Mouse (Mus musculus): Measurements from ENCODE around the gene Ppp1r37. TPM values are rescaled to one million over a fixed set of nuclear protein-coding genes. Genes with fewer than 3 reads are reported as not detected.

Ppp1r37 gene
- polyA plus RNA-seq, 1 experiment from 2014 or later, result 11.3 TPM

DNA sequence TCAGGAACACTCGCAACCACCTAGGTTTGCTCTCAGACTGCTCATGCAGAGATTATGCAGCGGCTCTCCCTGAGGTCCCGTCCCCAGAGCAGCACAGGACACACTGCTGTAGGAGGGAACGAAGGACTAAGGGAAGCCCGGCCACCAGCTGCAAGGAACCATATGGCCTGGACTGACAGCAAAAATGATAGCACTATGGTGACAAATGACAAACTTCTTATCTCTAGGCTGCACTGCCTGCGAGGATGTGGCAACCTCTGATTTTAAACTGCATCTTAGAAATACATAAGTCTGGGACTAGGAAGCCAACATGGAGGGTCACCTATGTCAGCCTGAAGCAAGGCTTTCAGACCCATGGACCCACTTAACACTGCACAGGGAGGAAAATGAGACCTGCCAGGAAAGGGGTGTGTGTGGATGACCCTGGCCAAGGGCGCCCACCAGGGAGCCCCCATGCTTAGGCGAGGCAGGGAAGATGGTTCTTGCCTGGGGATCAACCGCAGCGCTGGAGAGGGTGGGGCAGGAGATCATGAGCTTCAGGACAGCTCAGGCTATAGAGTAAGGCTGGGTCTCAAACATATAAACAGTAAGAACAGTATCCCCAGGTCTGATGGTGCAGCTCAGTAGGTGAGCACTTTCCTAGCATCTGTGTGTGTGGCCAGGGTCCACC, 30.3 kb upstream of the Ppp1r37 start:
- Histone ChIP-seq H3K36me3 (ENCODE audit: control insufficient read depth, insufficient read depth) (peaks cover 7% of the 10 kb centered on the region), H3K27me3 (ENCODE audit: control insufficient read depth, insufficient read depth, low read depth, low read length) (no peaks in the 10 kb centered on the region), H3K4me2 (ENCODE audit: low read depth, low read length) (no peak overlapping the region), H3K27ac (ENCODE audit: low read length) (no peak overlapping the region), H3K4me3 (ENCODE audit: low read depth, low read length) (no peak overlapping the region), H3K9ac (ENCODE audit: low read depth, low read length) (no peak overlapping the region), H3K9me3 (replicated peaks; ENCODE audit: control insufficient read depth, low read length) (no peaks in the 10 kb centered on the region), H3K4me1 (ENCODE audit: control insufficient read depth, low read depth, low read length) (peaks cover 17% of the 10 kb centered on the region)
- WGBS (ENCODE audit: insufficient replicate concordance), result 32% methylated on average over 10 of the region's 10 CpGs
- ATAC-seq (ENCODE audit: low read depth), result peak; percentile 71

DNA sequence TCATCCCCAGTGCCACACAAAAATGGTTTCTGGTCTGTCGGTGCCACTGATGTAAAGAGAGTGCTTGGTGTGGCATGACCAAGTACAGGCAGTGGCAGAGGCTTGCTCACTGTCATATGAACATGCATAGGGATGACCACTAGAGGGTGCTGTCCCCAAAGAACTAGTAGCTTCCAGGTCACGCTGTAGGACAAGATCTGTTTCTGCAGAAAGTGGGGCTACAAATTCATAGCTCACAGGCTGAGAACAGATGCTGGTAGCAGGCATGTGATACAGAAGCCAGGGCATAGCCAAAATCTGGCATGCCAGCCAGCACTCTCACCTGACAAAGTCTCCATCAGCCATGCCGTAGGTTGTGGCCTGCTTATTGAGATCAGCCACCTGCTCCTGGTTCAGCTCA, 27.0 kb upstream of the Ppp1r37 start:
- ATAC-seq (ENCODE audit: low read depth), result peak; percentile 57
- 52% methylated on average over 3 of the region's 3 CpGs for WGBS (ENCODE audit: insufficient replicate concordance)
- Histone ChIP-seq H3K9me3 (replicated peaks; ENCODE audit: control insufficient read depth, low read length) (no peaks in the 10 kb centered on the region), H3K27ac (ENCODE audit: low read length) (no peak overlapping the region), H3K4me3 (ENCODE audit: low read depth, low read length) (no peak overlapping the region), H3K27me3 (ENCODE audit: control insufficient read depth, insufficient read depth, low read depth, low read length) (no peaks in the 10 kb centered on the region), H3K36me3 (ENCODE audit: control insufficient read depth, insufficient read depth) (peaks cover 32% of the 10 kb centered on the region), H3K4me1 (ENCODE audit: control insufficient read depth, low read depth, low read length) (peaks cover 17% of the 10 kb centered on the region), H3K9ac (ENCODE audit: low read depth, low read length) (no peak overlapping the region), H3K4me2 (ENCODE audit: low read depth, low read length) (no peak overlapping the region)

DNA sequence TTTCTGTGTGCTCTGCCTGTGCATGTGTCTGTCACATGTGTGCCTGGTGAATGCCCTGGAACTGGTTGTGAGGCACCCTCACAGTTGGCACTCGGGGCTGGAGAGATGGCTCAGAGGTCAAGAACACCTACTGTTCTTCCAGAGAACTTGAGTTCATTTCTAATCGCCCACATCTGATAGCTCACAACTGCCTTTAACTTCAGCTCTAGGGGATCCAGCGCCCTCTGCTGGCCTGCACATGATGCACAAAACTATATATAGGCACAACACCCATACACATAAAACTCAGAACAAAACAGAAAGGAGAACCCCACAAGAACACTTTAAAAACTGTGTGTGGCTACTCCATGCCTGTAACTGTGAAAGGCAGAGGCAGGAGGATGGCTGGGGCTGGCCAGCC, 26.3 kb upstream of the Ppp1r37 start:
- Histone ChIP-seq H3K9me3 (replicated peaks; ENCODE audit: control insufficient read depth, low read length) (no peaks in the 10 kb centered on the region), H3K36me3 (ENCODE audit: control insufficient read depth, insufficient read depth) (peaks cover 38% of the 10 kb centered on the region), H3K4me2 (ENCODE audit: low read depth, low read length) (no peak overlapping the region), H3K4me1 (ENCODE audit: control insufficient read depth, low read depth, low read length) (peaks cover 17% of the 10 kb centered on the region), H3K4me3 (ENCODE audit: low read depth, low read length) (no peak overlapping the region), H3K27me3 (ENCODE audit: control insufficient read depth, insufficient read depth, low read depth, low read length) (no peaks in the 10 kb centered on the region), H3K9ac (ENCODE audit: low read depth, low read length) (no peak overlapping the region), H3K27ac (ENCODE audit: low read length) (no peak overlapping the region)
- no peak for ATAC-seq (ENCODE audit: low read depth)
- WGBS (ENCODE audit: insufficient replicate concordance), result 37% methylated on average over 3 of the region's 3 CpGs

DNA sequence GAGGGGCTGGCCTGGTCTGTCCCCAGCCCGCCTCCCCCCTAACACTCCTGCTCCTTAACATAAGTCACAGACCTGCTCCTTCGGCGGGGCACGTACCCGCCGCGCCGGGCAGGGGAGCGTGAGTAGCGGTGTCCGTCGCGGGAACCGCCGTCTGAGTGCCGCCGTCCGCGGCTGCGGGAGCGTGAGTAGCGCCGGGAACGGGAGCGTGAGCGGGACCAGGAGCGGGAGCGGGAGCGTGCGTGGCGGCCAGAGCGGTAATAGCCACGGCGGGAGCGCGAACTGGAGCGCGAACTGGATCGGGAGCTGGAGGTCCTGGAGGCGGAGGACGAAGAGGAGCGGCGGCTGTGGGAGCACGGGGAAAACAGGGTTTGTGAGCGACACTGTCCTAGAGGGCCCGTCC, 23.4 kb upstream of the Ppp1r37 start:
- no peak for ATAC-seq (ENCODE audit: low read depth)
- Histone ChIP-seq H3K9ac (ENCODE audit: low read depth, low read length) (no peak overlapping the region), H3K27ac (ENCODE audit: low read length) (no peak overlapping the region), H3K4me3 (ENCODE audit: low read depth, low read length) (no peak overlapping the region), H3K36me3 (ENCODE audit: control insufficient read depth, insufficient read depth) (peaks cover 46% of the 10 kb centered on the region), H3K4me1 (ENCODE audit: control insufficient read depth, low read depth, low read length) (peaks cover 2% of the 10 kb centered on the region), H3K9me3 (replicated peaks; ENCODE audit: control insufficient read depth, low read length) (no peaks in the 10 kb centered on the region), H3K27me3 (ENCODE audit: control insufficient read depth, insufficient read depth, low read depth, low read length) (no peaks in the 10 kb centered on the region), H3K4me2 (ENCODE audit: low read depth, low read length) (no peak overlapping the region)
- 91% methylated on average over 44 of the region's 46 CpGs for WGBS (ENCODE audit: insufficient replicate concordance)

DNA sequence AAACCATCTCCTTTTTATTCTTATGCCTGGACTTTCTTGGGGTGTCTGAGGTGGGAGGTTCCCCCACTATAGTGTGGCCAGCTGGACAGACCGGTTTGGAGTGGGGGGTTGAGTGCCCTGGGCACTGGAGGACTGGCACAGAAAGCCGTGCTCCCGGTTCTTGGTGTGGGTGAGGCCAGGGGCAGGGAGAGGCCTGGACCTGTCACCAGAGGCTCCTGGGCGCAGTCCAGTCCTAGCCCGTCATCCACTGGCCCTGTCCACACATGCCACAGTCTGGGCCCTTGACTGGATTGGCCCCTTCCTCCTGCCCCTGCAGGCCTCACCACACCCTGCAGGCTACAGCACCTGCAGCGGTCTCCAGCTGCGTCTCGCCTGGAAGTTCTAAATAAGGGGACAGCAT, 17.8 kb upstream of the Ppp1r37 start:
- Histone ChIP-seq H3K27ac (ENCODE audit: low read length) (no peak overlapping the region), H3K27me3 (ENCODE audit: control insufficient read depth, insufficient read depth, low read depth, low read length) (peaks cover 10% of the 10 kb centered on the region), H3K9ac (ENCODE audit: low read depth, low read length) (no peak overlapping the region), H3K4me2 (ENCODE audit: low read depth, low read length) (no peak overlapping the region), H3K4me1 (ENCODE audit: control insufficient read depth, low read depth, low read length) (peaks cover 28% of the 10 kb centered on the region), H3K4me3 (ENCODE audit: low read depth, low read length) (no peak overlapping the region), H3K9me3 (replicated peaks; ENCODE audit: control insufficient read depth, low read length) (no peaks in the 10 kb centered on the region), H3K36me3 (ENCODE audit: control insufficient read depth, insufficient read depth) (peaks cover 16% of the 10 kb centered on the region)
- 78% methylated on average over 8 of the region's 8 CpGs for WGBS (ENCODE audit: insufficient replicate concordance)
- ATAC-seq (ENCODE audit: low read depth), result no peak

DNA sequence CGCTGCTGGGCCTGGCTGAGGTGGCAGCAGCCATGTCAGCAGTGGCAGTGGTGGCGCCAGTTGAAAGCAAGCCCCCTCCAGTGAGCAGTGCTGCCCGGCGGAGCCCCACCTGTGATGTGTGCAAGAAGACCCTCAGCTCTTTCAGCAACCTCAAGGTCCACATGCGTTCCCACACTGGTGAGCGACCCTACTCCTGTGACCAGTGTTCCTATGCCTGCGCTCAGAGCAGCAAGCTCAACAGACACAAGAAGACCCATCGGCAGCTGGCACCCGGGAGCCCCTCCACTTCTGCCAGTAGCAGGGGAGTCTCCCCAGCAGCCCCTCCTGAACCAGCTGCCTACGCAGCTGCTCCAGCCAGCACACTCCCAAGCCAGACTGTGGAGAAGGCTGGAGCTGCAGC, 16.9 kb upstream of the Ppp1r37 start:
- Histone ChIP-seq H3K4me3 (ENCODE audit: low read depth, low read length) (no peak overlapping the region), H3K9ac (ENCODE audit: low read depth, low read length) (no peak overlapping the region), H3K4me2 (ENCODE audit: low read depth, low read length) (no peak overlapping the region), H3K4me1 (ENCODE audit: control insufficient read depth, low read depth, low read length) (peaks cover 32% of the 10 kb centered on the region), H3K27ac (ENCODE audit: low read length) (no peak overlapping the region), H3K27me3 (ENCODE audit: control insufficient read depth, insufficient read depth, low read depth, low read length) (peaks cover 10% of the 10 kb centered on the region), H3K9me3 (replicated peaks; ENCODE audit: control insufficient read depth, low read length) (no peaks in the 10 kb centered on the region), H3K36me3 (ENCODE audit: control insufficient read depth, insufficient read depth) (peaks cover 12% of the 10 kb centered on the region)
- WGBS (ENCODE audit: insufficient replicate concordance), result 81% methylated on average over 10 of the region's 10 CpGs
- no peak for ATAC-seq (ENCODE audit: low read depth)

DNA sequence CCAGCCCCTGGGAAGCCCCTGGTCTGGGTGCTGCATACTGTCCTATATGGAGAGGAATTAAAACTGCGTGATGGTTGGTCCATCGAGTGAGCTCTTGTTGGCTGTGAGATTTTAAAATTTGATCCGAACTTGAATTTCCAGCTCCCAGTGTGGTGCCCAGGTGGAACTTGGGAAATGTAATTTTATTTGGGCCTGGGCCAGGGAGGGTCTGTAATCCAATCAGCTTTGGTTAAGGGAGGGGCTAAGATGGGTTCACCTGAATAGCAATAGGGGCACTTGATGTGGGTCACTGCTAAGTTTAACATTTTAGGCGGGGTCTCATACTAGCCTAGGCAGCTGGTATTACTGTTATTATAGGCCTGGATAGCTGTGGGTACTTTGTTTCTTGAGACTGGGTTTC, 15.6 kb upstream of the Ppp1r37 start:
- H3K27ac ChIP-seq (ENCODE audit: low read length), result no peak overlapping the region
- H3K9ac ChIP-seq (ENCODE audit: low read depth, low read length), result no peak overlapping the region
- H3K4me2 ChIP-seq (ENCODE audit: low read depth, low read length), result peak overlapping the region; percentile 90
- H3K4me3 ChIP-seq (ENCODE audit: low read depth, low read length), result no peak overlapping the region; the same call in 1 of the 2 replicates
- no peak for ATAC-seq (ENCODE audit: low read depth)
- H3K9me3 ChIP-seq (replicated peaks; ENCODE audit: control insufficient read depth, low read length), result no peaks in the 10 kb centered on the region
- peaks cover 10% of the 10 kb centered on the region for H3K27me3 ChIP-seq (ENCODE audit: control insufficient read depth, insufficient read depth, low read depth, low read length)
- H3K4me1 ChIP-seq (ENCODE audit: control insufficient read depth, low read depth, low read length), result peaks cover 38% of the 10 kb centered on the region
- H3K36me3 ChIP-seq (ENCODE audit: control insufficient read depth, insufficient read depth), result no peaks in the 10 kb centered on the region
- 51% methylated on average over 4 of the region's 4 CpGs for whole genome bisulfite sequencing (ENCODE audit: insufficient replicate concordance)

DNA sequence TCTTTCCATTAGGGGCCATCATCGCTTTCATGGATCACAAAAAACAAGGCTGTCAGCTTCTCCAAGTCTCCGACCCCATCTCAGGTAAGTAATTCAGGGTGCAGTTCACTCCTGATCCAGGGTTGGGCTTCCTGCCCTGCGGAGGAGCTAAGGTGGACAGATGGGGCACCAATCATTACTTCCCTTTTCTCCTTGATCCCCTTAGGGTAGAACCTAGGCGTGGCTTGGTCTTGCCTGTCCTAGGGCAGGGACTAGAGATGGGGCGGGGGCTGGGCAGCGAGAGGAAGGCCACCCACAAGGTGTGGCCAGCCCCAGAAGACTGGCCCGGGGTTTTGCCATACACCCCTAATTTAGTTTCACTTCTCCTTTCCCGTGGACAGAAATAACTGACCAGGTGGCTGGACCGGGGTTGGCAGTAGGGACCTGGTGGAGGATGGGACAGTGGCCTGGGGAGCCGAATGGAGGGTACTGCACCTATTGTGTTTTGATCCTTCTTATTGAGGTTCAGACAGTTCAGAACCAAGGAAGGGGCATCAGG, 15.1 kb upstream of the Ppp1r37 start:
- Histone ChIP-seq H3K27ac (ENCODE audit: low read length) (no peak overlapping the region), H3K4me1 (ENCODE audit: control insufficient read depth, low read depth, low read length) (peaks cover 38% of the 10 kb centered on the region)

DNA sequence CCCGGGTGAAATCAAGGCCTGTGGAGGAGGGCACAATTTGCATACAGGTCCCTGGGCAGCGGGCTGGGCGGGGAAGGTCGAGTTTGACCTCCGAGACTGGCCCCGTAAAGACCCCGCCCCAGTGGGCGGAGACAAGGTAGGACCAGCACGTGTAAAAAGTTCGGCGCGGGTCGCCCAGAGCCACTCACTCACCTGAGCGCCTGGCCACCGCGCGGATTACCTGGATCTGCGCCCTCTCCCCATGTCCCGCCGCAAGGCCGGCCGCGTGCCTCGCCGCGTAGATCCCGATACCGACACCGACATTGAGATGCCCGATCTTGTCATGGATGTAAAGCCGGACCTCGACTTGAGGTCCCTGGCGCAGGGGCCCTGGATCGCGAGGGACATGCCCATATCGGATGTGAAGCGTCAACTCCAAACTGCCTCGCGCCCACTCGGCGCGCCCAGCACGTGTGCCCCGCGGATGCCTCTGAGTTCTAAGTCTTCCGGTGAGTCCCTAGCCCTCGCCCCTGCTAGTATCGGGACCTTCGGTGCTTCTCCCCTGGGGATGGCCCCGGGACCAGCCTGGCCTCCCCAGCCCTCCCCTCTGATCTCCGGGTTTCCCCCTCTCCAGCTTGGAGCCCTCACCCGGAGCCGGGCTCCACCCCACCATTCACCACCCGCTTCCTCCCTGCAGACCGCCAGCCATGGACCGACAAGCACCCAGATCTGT, 14.4 kb upstream of the Ppp1r37 start, which contains the start of the genes Zfp296 and Gemin7:
Gene Zfp296 (plus strand): TSS at position 147 of the 712 bp plus-strand sequence.
Gene Gemin7 (minus strand): TSS at position 455 of the 712 bp plus-strand sequence.
- Histone ChIP-seq H3K9me3 (replicated peaks; ENCODE audit: control insufficient read depth, low read length) (no peaks in the 10 kb centered on the region), H3K27me3 (ENCODE audit: control insufficient read depth, insufficient read depth, low read depth, low read length) (peaks cover 10% of the 10 kb centered on the region), H3K36me3 (ENCODE audit: control insufficient read depth, insufficient read depth) (no peaks in the 10 kb centered on the region), H3K4me3 (ENCODE audit: low read depth, low read length) (peak within 1 kb of the TSS; percentile 59), H3K27ac (ENCODE audit: low read length) (0 out of 2 replicates have a peak within 1 kb of the TSS, but pooled peaks have one; percentile 10), H3K4me1 (ENCODE audit: control insufficient read depth, low read depth, low read length) (peaks cover 41% of the 10 kb centered on the region), H3K4me2 (ENCODE audit: low read depth, low read length) (peak within 1 kb of the TSS; percentile 90), H3K9ac (ENCODE audit: low read depth, low read length) (peak within 1 kb of the TSS; percentile 5)
- no peak for ATAC-seq (ENCODE audit: low read depth)
- WGBS (ENCODE audit: insufficient replicate concordance), result under 1% methylated on average over 56 of the region's 56 CpGs

More for the DNA sequence above, 15.1 kb upstream of the Ppp1r37 start:
- Histone ChIP-seq H3K36me3 (ENCODE audit: control insufficient read depth, insufficient read depth) (no peaks in the 10 kb centered on the region), H3K4me2 (ENCODE audit: low read depth, low read length) (peak overlapping the region; percentile 90), H3K4me3 (ENCODE audit: low read depth, low read length) (peak overlapping the region; percentile 59), H3K27me3 (ENCODE audit: control insufficient read depth, insufficient read depth, low read depth, low read length) (peaks cover 10% of the 10 kb centered on the region), H3K9me3 (replicated peaks; ENCODE audit: control insufficient read depth, low read length) (no peaks in the 10 kb centered on the region), H3K9ac (ENCODE audit: low read depth, low read length) (peak overlapping the region; percentile 5)
- 10% methylated on average over 10 of the region's 10 CpGs for WGBS (ENCODE audit: insufficient replicate concordance)
- ATAC-seq (ENCODE audit: low read depth), result peak; percentile 16; the same call in 1 of the 2 replicates
